Mouse (Mus musculus): Measurements from ENCODE around the gene Milr1. TPM values are rescaled to one million over a fixed set of nuclear protein-coding genes. Genes with fewer than 3 reads are reported as not detected.

Gene Milr1
- polyA plus RNA-seq (2015; fragmentation: Nextera tagmentation; extraction: Ambion mirVana): 1.9 and 2.2 TPM in 2 replicates

- no peak within 1 kb of the TSS for H3K4me2 ChIP-seq (ENCODE audit: low read depth, low read length)
- no peaks in the 10 kb centered on the region for H3K9me3 ChIP-seq (ENCODE audit: control insufficient read depth, low read length)
- no peaks in the 10 kb centered on the region for H3K36me3 ChIP-seq (ENCODE audit: control insufficient read depth, insufficient read depth, low read length)
- H3K4me1 ChIP-seq (replicated peaks; ENCODE audit: control insufficient read depth, insufficient read depth, low read length): no peaks in the 10 kb centered on the region
- 71% methylated on average over 17 of the region's 17 CpGs for WGBS
- H3K9ac ChIP-seq (ENCODE audit: low read length): no peak within 1 kb of the TSS
- no peak for ATAC-seq (ENCODE audit: low read depth)
- H3K27ac ChIP-seq (ENCODE audit: low read length): no peak within 1 kb of the TSS
- H3K27me3 ChIP-seq (ENCODE audit: control insufficient read depth, insufficient read depth, low read depth, low read length): no peaks in the 10 kb centered on the region
- no peak within 1 kb of the TSS for H3K4me3 ChIP-seq (ENCODE audit: low read length)
These were observed at the start of gene Milr1 for GRCm38 (mm10) chr11:106751039-106752018. Gene Milr1, plus strand, starts transcription at chr11:106751226.

- H3K4me1 ChIP-seq (replicated peaks; ENCODE audit: control insufficient read depth, insufficient read depth, low read length): no peaks in the 10 kb centered on the region
- no peak overlapping the region for H3K4me2 ChIP-seq (ENCODE audit: low read depth, low read length)
- WGBS: 67% methylated on average over 9 of the region's 9 CpGs
- H3K9me3 ChIP-seq (ENCODE audit: control insufficient read depth, low read length): no peaks in the 10 kb centered on the region
- no peak overlapping the region for H3K4me3 ChIP-seq (ENCODE audit: low read length)
- no peak for ATAC-seq (ENCODE audit: low read depth)
- no peaks in the 10 kb centered on the region for H3K27me3 ChIP-seq (ENCODE audit: control insufficient read depth, insufficient read depth, low read depth, low read length)
- 0 out of 2 replicates have a peak, but pooled peaks cover 2% of the 10 kb centered on the region for H3K36me3 ChIP-seq (ENCODE audit: control insufficient read depth, insufficient read depth, low read length)
- H3K9ac ChIP-seq (ENCODE audit: low read length): no peak overlapping the region
- H3K27ac ChIP-seq (ENCODE audit: low read length): no peak overlapping the region
These were observed 49.4 kb upstream of the Milr1 start for GRCm38 (mm10) chr11:106701589-106701988.

- H3K4me3 ChIP-seq (ENCODE audit: low read length): no peak overlapping the region
- H3K4me1 ChIP-seq (replicated peaks; ENCODE audit: control insufficient read depth, insufficient read depth, low read length): peaks cover 2% of the 10 kb centered on the region; the same call in 1 of the 2 replicates
- no peak overlapping the region for H3K27ac ChIP-seq (ENCODE audit: low read length)
- H3K4me2 ChIP-seq (ENCODE audit: low read depth, low read length): no peak overlapping the region
- H3K36me3 ChIP-seq (ENCODE audit: control insufficient read depth, insufficient read depth, low read length): 0 out of 2 replicates have a peak, but pooled peaks cover 2% of the 10 kb centered on the region
- no peak for ATAC-seq (ENCODE audit: low read depth)
- no peaks in the 10 kb centered on the region for H3K9me3 ChIP-seq (ENCODE audit: control insufficient read depth, low read length)
- H3K27me3 ChIP-seq (ENCODE audit: control insufficient read depth, insufficient read depth, low read depth, low read length): no peaks in the 10 kb centered on the region
- no peak overlapping the region for H3K9ac ChIP-seq (ENCODE audit: low read length)
- 67% methylated on average over 3 of the region's 3 CpGs for WGBS
These were observed 48.4 kb upstream of the Milr1 start for GRCm38 (mm10) chr11:106702584-106702983.

- Histone ChIP-seq H3K36me3 (ENCODE audit: control insufficient read depth, insufficient read depth, low read length) (no peaks in the 10 kb centered on the region; the same call in 1 of the 2 replicates), H3K27me3 (ENCODE audit: control insufficient read depth, insufficient read depth, low read depth, low read length) (no peaks in the 10 kb centered on the region), H3K9me3 (ENCODE audit: control insufficient read depth, low read length) (no peaks in the 10 kb centered on the region), H3K4me1 (replicated peaks; ENCODE audit: control insufficient read depth, insufficient read depth, low read length) (peaks cover 5% of the 10 kb centered on the region; the same call in 1 of the 2 replicates), H3K4me2 (ENCODE audit: low read depth, low read length) (no peak overlapping the region), H3K4me3 (ENCODE audit: low read length) (no peak overlapping the region), H3K9ac (ENCODE audit: low read length) (no peak overlapping the region), H3K27ac (ENCODE audit: low read length) (no peak overlapping the region)
- 88% methylated on average over 7 of the region's 7 CpGs for WGBS
- no peak for ATAC-seq (ENCODE audit: low read depth)
These were observed 47.1 kb upstream of the Milr1 start for GRCm38 (mm10) chr11:106703931-106704330.

GRCm38 (mm10) chr11:106704399-106705111 lies 46.5 kb upstream of the Milr1 start:
- Histone ChIP-seq H3K9me3 (ENCODE audit: control insufficient read depth, low read length) (no peaks in the 10 kb centered on the region), H3K27me3 (ENCODE audit: control insufficient read depth, insufficient read depth, low read depth, low read length) (no peaks in the 10 kb centered on the region), H3K27ac (ENCODE audit: low read length) (no peak overlapping the region), H3K4me3 (ENCODE audit: low read length) (no peak overlapping the region), H3K36me3 (ENCODE audit: control insufficient read depth, insufficient read depth, low read length) (no peaks in the 10 kb centered on the region; the same call in 1 of the 2 replicates), H3K9ac (ENCODE audit: low read length) (no peak overlapping the region), H3K4me2 (ENCODE audit: low read depth, low read length) (no peak overlapping the region), H3K4me1 (replicated peaks; ENCODE audit: control insufficient read depth, insufficient read depth, low read length) (peaks cover 9% of the 10 kb centered on the region)
- WGBS: 52% methylated on average over 9 of the region's 9 CpGs
- no peak for ATAC-seq (ENCODE audit: low read depth)

- no peaks in the 10 kb centered on the region for H3K9me3 ChIP-seq (ENCODE audit: control insufficient read depth, low read length)
- H3K36me3 ChIP-seq (ENCODE audit: control insufficient read depth, insufficient read depth, low read length): no peaks in the 10 kb centered on the region; the same call in 1 of the 2 replicates
- H3K4me1 ChIP-seq (replicated peaks; ENCODE audit: control insufficient read depth, insufficient read depth, low read length): peaks cover 14% of the 10 kb centered on the region
- H3K27ac ChIP-seq (ENCODE audit: low read length): no peak overlapping the region
- no peaks in the 10 kb centered on the region for H3K27me3 ChIP-seq (ENCODE audit: control insufficient read depth, insufficient read depth, low read depth, low read length)
- no peak overlapping the region for H3K4me2 ChIP-seq (ENCODE audit: low read depth, low read length)
- ATAC-seq (ENCODE audit: low read depth): no peak
- H3K4me3 ChIP-seq (ENCODE audit: low read length): no peak overlapping the region
- H3K9ac ChIP-seq (ENCODE audit: low read length): no peak overlapping the region
- WGBS: 31% methylated on average over 4 of the region's 4 CpGs
These were observed 44.8 kb upstream of the Milr1 start for GRCm38 (mm10) chr11:106706212-106706611.

- no peak overlapping the region for H3K4me3 ChIP-seq (ENCODE audit: low read length)
- 55% methylated on average over 8 of the region's 8 CpGs for WGBS
- no peak overlapping the region for H3K4me2 ChIP-seq (ENCODE audit: low read depth, low read length)
- H3K4me1 ChIP-seq (replicated peaks; ENCODE audit: control insufficient read depth, insufficient read depth, low read length): peaks cover 14% of the 10 kb centered on the region
- peak; percentile 34; the same call in 1 of the 2 replicates for ATAC-seq (ENCODE audit: low read depth)
- no peaks in the 10 kb centered on the region for H3K27me3 ChIP-seq (ENCODE audit: control insufficient read depth, insufficient read depth, low read depth, low read length)
- H3K9me3 ChIP-seq (ENCODE audit: control insufficient read depth, low read length): no peaks in the 10 kb centered on the region
- no peak overlapping the region for H3K27ac ChIP-seq (ENCODE audit: low read length)
- H3K9ac ChIP-seq (ENCODE audit: low read length): no peak overlapping the region
- no peaks in the 10 kb centered on the region; the same call in 1 of the 2 replicates for H3K36me3 ChIP-seq (ENCODE audit: control insufficient read depth, insufficient read depth, low read length)
These were observed 43.9 kb upstream of the Milr1 start for GRCm38 (mm10) chr11:106707085-106707484.

GRCm38 (mm10) chr11:106707866-106708265 lies 43.2 kb upstream of the Milr1 start:
- Histone ChIP-seq H3K27ac (ENCODE audit: low read length) (no peak overlapping the region), H3K4me3 (ENCODE audit: low read length) (no peak overlapping the region), H3K4me2 (ENCODE audit: low read depth, low read length) (no peak overlapping the region), H3K27me3 (ENCODE audit: control insufficient read depth, insufficient read depth, low read depth, low read length) (no peaks in the 10 kb centered on the region), H3K9me3 (ENCODE audit: control insufficient read depth, low read length) (no peaks in the 10 kb centered on the region), H3K36me3 (ENCODE audit: control insufficient read depth, insufficient read depth, low read length) (no peaks in the 10 kb centered on the region; the same call in 1 of the 2 replicates), H3K9ac (ENCODE audit: low read length) (no peak overlapping the region), H3K4me1 (replicated peaks; ENCODE audit: control insufficient read depth, insufficient read depth, low read length) (peaks cover 14% of the 10 kb centered on the region)
- 56% methylated on average over 3 of the region's 3 CpGs for WGBS
- no peak for ATAC-seq (ENCODE audit: low read depth)
